Mouse (Mus musculus) bone marrow, adult 2 months (tissue): Measurements from ENCODE around the gene Ergic1. TPM values are rescaled to one million over a fixed set of nuclear protein-coding genes. Genes with fewer than 3 reads are reported as not detected.

ENCODE experiments used
- H3K27ac ChIP-seq: fragments of 200-500 bp; 2 replicates; pipeline ENCODE4 v1.5.1; 2012; ENCODE audit warnings: low read depth, mild to moderate bottlenecking, control low read depth, inconsistent platforms, low read length; ENCODE audit not compliant: control insufficient read depth, poor library complexity, insufficient read depth
- H3K4me1 ChIP-seq: fragments of 200-500 bp; 2 replicates; pipeline ENCODE4 v1.6.1; 2011; ENCODE audit warnings: low read length; ENCODE audit not compliant: control insufficient read depth, insufficient read depth
- H3K4me3 ChIP-seq: fragments of 200-500 bp; replicated peaks from 2 replicates; pipeline ENCODE3; 2011; ENCODE audit warnings: mild to moderate bottlenecking, low read depth, low read length, control low read depth; ENCODE audit not compliant: control insufficient read depth
- CTCF ChIP-seq: fragments of 200-500 bp; IDR thresholded peaks from 2 replicates; pipeline ENCODE4 v1.5.1; 2011; ENCODE audit warnings: low read length, control low read depth; ENCODE audit not compliant: control insufficient read depth, insufficient read depth
- POLR2A ChIP-seq: fragments of 200-500 bp; IDR thresholded peaks from 2 replicates; pipeline ENCODE4 v1.6.1; 2011; ENCODE audit warnings: low read depth, mild to moderate bottlenecking, control low read depth, low read length, borderline replicate concordance; ENCODE audit not compliant: control insufficient read depth
- WGBS: fragments of 180-500 bp; shearing (Covaris S2); methylation state at CpG from one replicate; pipeline ENCODE4 v1.1.7; 2018; 5-methylcytosine and 5-hydroxymethylcytosine counted together
- polyA plus RNA-seq: library from polyadenylated mRNA; stranded (reverse); fragments of >200 nt; gene quantifications from 2 replicates; pipeline ENCODE4 v1.2.4, GENCODE M21; 2011; ENCODE audit warnings: low replicate concordance; ENCODE audit not compliant: missing spikeins, insufficient read depth, insufficient read length

Gene Ergic1
- polyA plus RNA-seq, 1 experiment, result 23.4 TPM

DNA sequence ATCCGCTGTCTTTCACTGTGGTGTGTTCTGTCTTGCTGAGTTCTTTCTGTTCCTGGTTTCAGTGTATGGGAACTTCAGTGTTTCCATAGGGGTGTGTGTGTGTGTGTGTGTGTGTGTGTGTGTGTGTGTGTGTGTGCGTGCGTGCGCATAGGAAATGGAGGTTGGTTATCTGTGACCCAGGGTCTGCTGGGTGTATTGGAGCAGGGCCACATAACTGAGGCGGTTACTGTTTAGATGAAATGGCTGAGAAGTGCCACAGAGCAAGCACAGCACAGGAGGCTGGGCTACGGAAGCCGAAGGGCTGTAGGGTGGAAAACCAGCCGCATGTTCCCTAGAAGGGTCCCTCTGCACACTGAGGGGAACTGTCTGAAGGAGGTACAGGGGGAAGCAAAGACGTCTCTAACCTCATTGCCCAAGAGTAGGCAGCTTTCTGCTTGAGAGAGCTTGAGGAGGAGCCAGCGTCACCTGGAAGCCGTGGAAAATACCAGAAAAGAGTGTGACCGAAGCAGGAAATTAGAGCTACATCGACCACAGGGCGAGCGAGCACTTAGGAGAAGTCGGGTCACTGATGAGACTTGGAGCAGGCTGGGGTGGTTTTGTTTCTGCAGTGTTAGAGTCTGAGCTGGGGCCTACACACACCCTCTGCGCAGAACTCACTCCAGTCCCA is 125.2 kb downstream of the Ergic1 start:
- Histone ChIP-seq H3K27ac (no peak overlapping the region), H3K4me1 (no peaks in the 10 kb centered on the region; the same call in none of the 2 replicates), H3K4me3 (no peak overlapping the region)
- TF ChIP-seq POLR2A (no peak), CTCF (no peak)
- 61% methylated on average over 17 of the region's 17 CpGs for WGBS

DNA sequence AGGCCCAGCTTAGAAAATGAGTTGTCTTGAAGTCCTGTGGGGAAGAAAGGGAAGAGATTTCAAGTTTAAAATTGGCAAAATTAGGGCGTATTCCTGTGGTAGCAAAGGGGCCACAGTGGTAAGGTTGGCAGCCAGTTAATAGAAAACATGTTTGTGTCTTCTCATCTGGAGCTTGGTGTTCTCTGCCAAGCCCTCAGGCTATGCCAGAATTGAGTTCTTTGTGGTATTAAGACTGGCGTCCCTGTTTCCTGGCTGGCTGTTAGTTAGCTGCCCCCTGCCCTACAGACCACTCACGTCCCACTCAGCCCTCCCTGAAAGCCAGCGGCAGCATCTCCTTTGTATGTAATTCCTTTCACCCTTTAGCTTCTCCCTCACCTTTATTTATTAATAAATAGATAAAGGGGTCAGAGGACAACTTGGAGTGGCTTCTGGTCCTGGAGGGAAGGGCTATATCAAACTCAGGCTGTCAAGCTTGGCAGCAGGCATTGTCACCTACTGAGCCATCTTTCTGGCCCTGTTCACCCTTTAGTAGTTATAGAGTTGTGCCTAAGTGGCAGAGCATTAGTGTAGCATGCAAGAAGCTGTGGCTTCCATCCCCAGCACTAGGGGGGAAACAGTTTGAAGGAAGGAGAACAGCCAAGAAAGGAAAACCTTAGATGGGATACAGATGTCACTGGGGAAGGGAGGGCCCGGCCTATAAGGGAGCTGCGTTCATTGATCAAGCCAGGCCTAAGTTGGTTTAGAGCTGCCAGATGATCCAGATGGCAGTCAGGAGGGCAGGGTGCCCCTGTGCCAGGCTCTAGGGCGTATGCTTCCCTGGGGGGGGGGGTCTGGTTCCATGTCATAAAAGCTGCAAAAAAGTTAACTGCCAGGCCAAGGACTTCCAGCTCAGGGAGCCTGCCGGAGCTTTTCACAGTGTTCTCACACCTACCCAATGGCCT is 127.8 kb downstream of the Ergic1 start:
- 76% methylated on average over 8 of the region's 8 CpGs for WGBS
- Histone ChIP-seq H3K4me1 (no peaks in the 10 kb centered on the region; the same call in none of the 2 replicates), H3K4me3 (no peak overlapping the region), H3K27ac (no peak overlapping the region)
- TF ChIP-seq CTCF (no peak), POLR2A (no peak)

DNA sequence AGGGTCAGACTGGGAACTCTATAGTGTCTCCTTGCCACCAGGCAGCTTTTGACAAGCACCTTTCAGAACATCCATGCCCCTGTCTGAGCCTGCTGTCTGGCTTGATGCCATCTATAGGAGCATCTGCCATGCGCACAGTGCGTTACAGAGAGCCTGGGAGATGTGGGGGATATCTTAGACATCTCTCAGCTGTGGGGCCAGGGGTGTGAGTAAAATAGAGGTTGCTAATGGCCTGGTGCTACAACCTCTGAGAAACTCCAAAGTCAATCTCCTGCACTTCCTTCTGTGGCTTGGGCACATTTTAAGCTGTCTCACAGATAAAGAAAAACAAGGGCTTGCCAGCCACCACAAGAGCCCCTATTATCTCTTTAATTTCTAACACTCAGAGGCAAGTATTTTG is 128.5 kb downstream of the Ergic1 start:
- WGBS, result 76% methylated on average over 2 of the region's 2 CpGs
- TF ChIP-seq POLR2A (no peak), CTCF (no peak)
- Histone ChIP-seq H3K4me1 (no peaks in the 10 kb centered on the region; the same call in none of the 2 replicates), H3K27ac (no peak overlapping the region), H3K4me3 (no peak overlapping the region)

DNA sequence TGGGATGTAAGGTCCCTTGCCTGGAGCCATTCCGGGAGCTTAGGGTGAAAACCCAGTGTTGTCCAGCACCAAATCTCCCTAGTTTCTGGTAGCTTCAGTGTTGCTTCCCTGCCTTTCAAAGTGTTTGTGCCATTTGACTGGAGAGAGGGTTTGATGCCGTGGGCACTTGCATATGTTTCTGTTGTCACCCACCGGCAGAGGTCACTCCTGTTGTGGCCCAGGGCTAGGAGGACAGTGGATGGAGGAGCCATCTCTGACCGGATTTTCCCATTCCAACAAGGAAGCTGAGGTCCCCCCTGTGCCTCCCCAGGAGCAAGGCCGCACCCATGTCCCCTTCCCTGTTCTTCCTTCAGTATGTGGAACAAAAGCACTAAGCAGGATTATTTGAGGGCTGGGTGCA is 128.9 kb downstream of the Ergic1 start:
- WGBS, result 82% methylated on average over 5 of the region's 5 CpGs
- TF ChIP-seq POLR2A (no peak), CTCF (no peak)
- no peak overlapping the region for H3K27ac ChIP-seq
- H3K4me3 ChIP-seq, result no peak overlapping the region
- H3K4me1 ChIP-seq, result no peaks in the 10 kb centered on the region; the same call in none of the 2 replicates

DNA sequence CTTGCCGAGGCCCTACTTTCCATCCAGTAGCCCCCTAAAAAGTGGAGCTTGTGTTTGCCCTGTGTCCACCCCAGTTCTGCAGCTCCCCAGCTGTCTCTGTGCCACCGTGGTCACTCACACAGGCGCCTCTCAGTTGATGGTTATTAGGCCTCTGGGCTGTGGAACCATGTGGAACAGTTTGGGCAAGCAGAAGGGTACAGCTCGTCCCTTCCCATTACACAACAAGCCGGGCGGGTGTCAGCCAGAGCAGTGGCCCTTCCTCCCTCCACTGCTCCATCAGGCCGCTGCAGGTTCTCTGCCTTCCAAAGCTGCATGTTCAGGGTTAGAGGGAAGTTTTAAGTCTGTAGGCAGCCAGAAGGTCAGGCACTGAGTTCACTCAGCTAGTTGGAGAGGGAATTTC is 129.8 kb downstream of the Ergic1 start:
- Histone ChIP-seq H3K27ac (no peak overlapping the region), H3K4me3 (no peak overlapping the region), H3K4me1 (no peaks in the 10 kb centered on the region; the same call in none of the 2 replicates)
- no peak for TF ChIP-seq POLR2A
- no peak for TF ChIP-seq CTCF
- 61% methylated on average over 7 of the region's 7 CpGs for WGBS

DNA sequence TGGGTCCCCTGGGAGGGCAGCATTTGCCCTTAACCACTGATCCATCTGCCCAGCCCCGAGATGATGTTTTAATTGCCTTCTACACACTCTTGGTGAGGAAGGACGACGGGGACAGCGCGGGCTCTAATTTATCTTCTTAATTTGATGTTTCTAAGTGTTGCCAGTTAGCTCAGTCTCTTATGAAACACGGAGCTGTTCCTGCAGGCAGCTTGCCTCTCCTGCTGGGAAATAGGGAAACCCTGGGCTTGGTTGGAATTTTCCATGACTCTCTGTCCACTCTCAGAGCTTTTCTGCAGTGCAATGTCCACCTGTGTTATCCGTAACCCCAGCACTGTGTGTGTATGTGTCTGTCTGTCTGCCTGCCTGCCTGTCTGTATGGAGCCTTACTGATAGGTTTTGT is 132.1 kb downstream of the Ergic1 start:
- H3K27ac ChIP-seq, result no peak overlapping the region
- TF ChIP-seq POLR2A (no peak), CTCF (no peak)
- no peak overlapping the region for H3K4me3 ChIP-seq
- no peaks in the 10 kb centered on the region; the same call in none of the 2 replicates for H3K4me1 ChIP-seq
- WGBS, result 93% methylated on average over 7 of the region's 7 CpGs

DNA sequence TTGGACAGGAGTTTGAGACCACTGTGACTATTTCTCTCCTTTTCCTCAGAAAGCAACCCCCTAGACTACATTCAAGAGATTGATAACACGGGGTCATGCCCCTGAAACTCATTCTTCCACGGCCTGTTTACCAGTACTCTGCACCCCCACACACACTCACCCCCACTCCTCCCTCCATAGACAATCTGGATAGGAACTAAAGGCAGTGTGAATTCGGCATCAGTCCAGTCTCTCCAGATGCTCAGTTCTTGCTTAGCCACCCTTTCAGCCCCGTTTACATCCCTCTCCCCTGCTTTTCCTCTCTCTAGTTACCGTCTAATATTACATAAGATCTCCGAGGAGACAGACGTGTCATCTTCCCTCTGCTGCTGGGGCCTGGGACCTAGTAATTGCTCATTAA is 132.9 kb downstream of the Ergic1 start:
- no peak for TF ChIP-seq CTCF
- TF ChIP-seq POLR2A, result no peak
- Histone ChIP-seq H3K27ac (no peak overlapping the region), H3K4me3 (no peak overlapping the region), H3K4me1 (no peaks in the 10 kb centered on the region; the same call in none of the 2 replicates)
- 70% methylated on average over 7 of the region's 7 CpGs for WGBS

DNA sequence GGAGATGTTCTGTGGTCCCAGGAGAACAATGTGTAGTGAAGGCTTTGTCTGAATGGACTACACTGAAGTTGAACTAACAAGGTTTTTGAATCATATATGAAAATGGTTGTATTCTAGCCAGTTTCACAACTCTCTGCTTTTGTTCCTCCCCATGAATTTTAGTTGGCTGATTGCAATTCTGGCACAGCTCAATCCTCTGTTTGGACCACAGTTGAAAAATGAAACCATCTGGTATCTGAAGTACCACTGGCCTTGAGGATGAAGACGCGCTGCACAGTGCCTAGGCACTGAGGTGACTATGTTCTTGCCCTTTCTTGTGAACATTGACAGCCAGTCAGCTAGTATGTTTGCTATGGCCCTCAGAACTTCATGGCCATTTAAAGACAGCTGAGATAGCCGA is 133.9 kb downstream of the Ergic1 start:
- TF ChIP-seq POLR2A (no peak), CTCF (no peak)
- Histone ChIP-seq H3K4me1 (no peaks in the 10 kb centered on the region; the same call in 1 of the 2 replicates), H3K4me3 (no peak overlapping the region), H3K27ac (no peak overlapping the region)
- WGBS, result 93% methylated on average over 3 of the region's 3 CpGs
